Mouse (Mus musculus) olfactory bulb, adult 2 months (tissue): ENCODE measurements around the gene Adgrf3. TPM values are rescaled to one million over a fixed set of nuclear protein-coding genes. Genes with fewer than 3 reads are reported as not detected.

ENCODE experiments used
- H3K27ac ChIP-seq: fragments of 200-500 bp; 2 replicates; pipeline ENCODE4 v1.5.1; 2012; ENCODE audit warnings: low read depth, low read length; ENCODE audit not compliant: insufficient read depth
- H3K4me1 ChIP-seq: fragments of 200-500 bp; 2 replicates; pipeline ENCODE4 v1.6.1; 2012; ENCODE audit warnings: low read length; ENCODE audit not compliant: control insufficient read depth, insufficient read depth
- H3K4me3 ChIP-seq: fragments of 200-500 bp; 2 replicates; pipeline ENCODE4 v1.5.1; 2012; ENCODE audit warnings: mild to moderate bottlenecking, low read depth, low read length, moderate library complexity; ENCODE audit not compliant: insufficient read depth
- CTCF ChIP-seq: fragments of 200-500 bp; IDR thresholded peaks from 2 replicates; pipeline ENCODE4 v1.5.1; 2012; ENCODE audit warnings: low read depth, mild to moderate bottlenecking, low read length, moderate library complexity; ENCODE audit not compliant: insufficient read depth
- POLR2A ChIP-seq: fragments of 200-500 bp; IDR thresholded peaks from 2 replicates; pipeline ENCODE4 v1.6.1; 2012; ENCODE audit warnings: mild to moderate bottlenecking, low read depth, low read length, moderate library complexity; ENCODE audit not compliant: insufficient read depth
- WGBS: fragments of 180-500 bp; shearing (Covaris S2); methylation state at CpG from one replicate; pipeline ENCODE4 v1.1.7; 2018; 5-methylcytosine and 5-hydroxymethylcytosine counted together
- polyA plus RNA-seq: library from polyadenylated mRNA; stranded (reverse); fragments of >200 nt; gene quantifications from 2 replicates; pipeline ENCODE4 v1.2.4, GENCODE M21; 2012; ENCODE audit warnings: low replicate concordance; ENCODE audit not compliant: missing spikeins, insufficient read depth, insufficient read length

Adgrf3 gene
- polyA plus RNA-seq, 1 experiment: not detected

GRCm38 (mm10) chr5:30207276-30207675 is 1.8 kb upstream of the Adgrf3 start:
- Histone ChIP-seq H3K4me1 (no peaks in the 10 kb centered on the region), H3K4me3 (no peak overlapping the region), H3K27ac (no peak overlapping the region)
- TF ChIP-seq POLR2A: no peak
- TF ChIP-seq CTCF: no peak
- WGBS: 58% methylated on average over 6 of the region's 6 CpGs

GRCm38 (mm10) chr5:30205034-30205433 is 488 bp downstream of the Adgrf3 start:
- WGBS: 89% methylated on average over 3 of the region's 3 CpGs
- H3K4me3 ChIP-seq: no peak overlapping the region
- no peaks in the 10 kb centered on the region for H3K4me1 ChIP-seq
- no peak overlapping the region for H3K27ac ChIP-seq
- no peak for TF ChIP-seq POLR2A

GRCm38 (mm10) chr5:30204441-30204840 is 1.1 kb downstream of the Adgrf3 start:
- Histone ChIP-seq H3K27ac (no peak overlapping the region), H3K4me1 (no peaks in the 10 kb centered on the region), H3K4me3 (no peak overlapping the region)
- WGBS: 77% methylated on average over 1 of the region's 1 CpGs
- TF ChIP-seq CTCF (no peak), POLR2A (no peak)

GRCm38 (mm10) chr5:30203216-30203885 is 2.2 kb downstream of the Adgrf3 start:
- TF ChIP-seq POLR2A: no peak
- TF ChIP-seq CTCF: no peak
- H3K4me3 ChIP-seq: no peak overlapping the region
- H3K4me1 ChIP-seq: no peaks in the 10 kb centered on the region
- no peak overlapping the region for H3K27ac ChIP-seq
- WGBS: 91% methylated on average over 10 of the region's 10 CpGs

- TF ChIP-seq POLR2A (no peak), CTCF (no peak)
- no peaks in the 10 kb centered on the region for H3K4me1 ChIP-seq
- no peak overlapping the region for H3K4me3 ChIP-seq
- WGBS: 93% methylated on average over 7 of the region's 7 CpGs
- no peak overlapping the region for H3K27ac ChIP-seq
Measured at GRCm38 (mm10) chr5:30202221-30202620, 3.3 kb downstream of the Adgrf3 start.

- no peak for TF ChIP-seq POLR2A
- TF ChIP-seq CTCF: no peak
- Histone ChIP-seq H3K4me1 (no peaks in the 10 kb centered on the region), H3K4me3 (no peak overlapping the region), H3K27ac (no peak overlapping the region)
- 31% methylated on average over 5 of the region's 5 CpGs for WGBS
Measured at GRCm38 (mm10) chr5:30201521-30201920, 4.0 kb downstream of the Adgrf3 start.

GRCm38 (mm10) chr5:30198257-30198656 is 7.3 kb downstream of the Adgrf3 start:
- TF ChIP-seq POLR2A: no peak
- no peak for TF ChIP-seq CTCF
- WGBS: 83% methylated on average over 7 of the region's 7 CpGs
- no peak overlapping the region for H3K4me3 ChIP-seq

GRCm38 (mm10) chr5:30195340-30195739 is 10.2 kb downstream of the Adgrf3 start:
- Histone ChIP-seq H3K4me3 (no peak overlapping the region), H3K27ac (no peak overlapping the region), H3K4me1 (no peaks in the 10 kb centered on the region)
- 94% methylated on average over 5 of the region's 5 CpGs for WGBS
- no peak for TF ChIP-seq POLR2A
- no peak for TF ChIP-seq CTCF

More at GRCm38 (mm10) chr5:30198257-30198656, 7.3 kb downstream of the Adgrf3 start:
- Histone ChIP-seq H3K4me1 (no peaks in the 10 kb centered on the region), H3K27ac (no peak overlapping the region)

GRCm38 (mm10) chr5:30192452-30192851 is 13.1 kb downstream of the Adgrf3 start:
- Histone ChIP-seq H3K4me3 (no peak overlapping the region), H3K4me1 (no peaks in the 10 kb centered on the region), H3K27ac (no peak overlapping the region)
- TF ChIP-seq POLR2A: no peak
- TF ChIP-seq CTCF: no peak
- WGBS: 90% methylated on average over 1 of the region's 1 CpGs
